Mouse (Mus musculus): Measurements from ENCODE around the gene Vwa3b. TPM values are rescaled to one million over a fixed set of nuclear protein-coding genes. Genes with fewer than 3 reads are reported as not detected.

Vwa3b gene
- not detected for total RNA-seq (2023)

DNA sequence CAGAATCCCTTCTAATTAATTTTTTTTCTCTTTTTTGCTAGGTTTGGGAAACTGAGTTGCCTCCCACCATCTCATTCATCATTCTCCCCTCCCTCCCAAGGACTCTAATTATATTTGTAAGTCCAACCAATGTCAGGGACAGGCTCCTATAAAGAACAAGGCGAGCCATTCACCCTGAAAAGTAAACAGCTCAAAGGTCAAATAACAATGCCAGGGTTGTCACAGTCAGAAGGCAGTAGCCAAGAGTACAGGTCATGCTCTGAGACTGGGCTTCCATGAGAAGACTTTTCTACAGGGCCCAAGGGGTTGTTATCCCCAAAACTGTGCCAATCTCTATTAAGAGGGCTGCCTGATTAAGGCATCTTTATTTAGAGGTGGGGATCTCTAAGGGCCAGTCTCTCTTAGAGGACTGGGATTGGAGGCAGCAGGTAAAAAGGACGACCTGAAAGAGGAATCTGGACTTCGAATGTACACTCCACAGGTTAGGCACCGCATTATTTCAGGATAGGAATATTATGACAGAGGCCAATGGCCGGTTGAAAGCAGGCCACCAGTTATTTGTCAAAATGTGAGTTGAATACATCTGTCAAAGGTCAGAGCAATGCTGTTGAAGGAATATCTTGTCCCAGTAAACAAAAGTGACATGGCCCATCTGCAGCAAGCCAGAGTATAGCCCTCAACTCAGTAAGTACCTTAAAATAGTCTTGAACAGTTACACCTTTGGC, at the start of gene Vwa3b:
TSS of gene Vwa3b (plus strand) at position 635 of the 725 bp plus-strand sequence.

DNA sequence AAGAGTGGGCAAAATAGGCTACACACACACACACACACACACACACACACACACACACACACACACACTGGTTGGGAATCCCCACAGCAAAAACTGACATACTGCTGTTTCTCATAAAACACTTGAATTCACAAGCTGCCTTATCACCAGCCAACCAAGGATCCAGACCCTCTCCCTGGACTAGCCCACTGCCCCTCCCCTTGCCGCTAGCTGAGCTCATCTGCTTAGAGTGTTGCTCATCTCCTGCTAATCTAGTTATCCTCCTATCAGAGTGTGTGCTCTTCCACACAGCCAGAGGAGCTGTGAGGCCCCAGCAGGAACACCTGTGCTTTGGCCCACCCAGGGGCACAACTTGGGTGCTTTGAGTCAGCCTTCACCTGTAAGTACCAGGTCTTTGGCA, 187.7 kb downstream of the Vwa3b start, which contains the start of gene Cnga3:
TSS of gene Cnga3 (plus strand) at position 291 of the 400 bp plus-strand sequence.

Other genes starting within 250 kb of the Vwa3b start
- gene Tmem131, start 82.9 kb upstream of the Vwa3b start, total RNA-seq (2023), result 10 to 100 TPM; 66.7 to 71.2 TPM
- not detected for gene Cnga3, start 187.8 kb downstream of the Vwa3b start, total RNA-seq (2023)

Data from neutrophil, adult 59 days (primary cell).